Mouse (Mus musculus) limb, embryonic 13.5 days (tissue): ENCODE measurements at regions not wholly inside any gene's neighbourhood (a gene's known extent, or its start where the extent isn't known, plus 50 kb on each side); places are given as distances from the start of the nearest gene placed in this dataset.

Source experiments
- ATAC-seq: fragments of 200-750 bp; cut with Nextera tagmentation; 2 replicates; pipeline ENCODE4 v1.8.0; 2017; ENCODE audit warnings: low read depth, moderate number of reproducible peaks, moderate TSS enrichment; ENCODE audit not compliant: low FRiP score
- H3K27ac ChIP-seq: fragments of 300-500 bp; sonication (generic); 2 replicates; pipeline ENCODE4 v1.5.1; 2015; ENCODE audit warnings: inconsistent platforms, mild to moderate bottlenecking, moderate library complexity
- H3K27me3 ChIP-seq: fragments of 300-500 bp; sonication (generic); 2 replicates; pipeline ENCODE4 v1.6.1; 2015; ENCODE audit warnings: mild to moderate bottlenecking, inconsistent platforms
- H3K36me3 ChIP-seq: fragments of 300-500 bp; sonication (generic); 2 replicates; pipeline ENCODE4 v1.6.1; 2015; ENCODE audit warnings: inconsistent platforms, mild to moderate bottlenecking, moderate library complexity
- H3K4me1 ChIP-seq: fragments of 300-500 bp; sonication (generic); 2 replicates; pipeline ENCODE4 v1.6.1; 2015; ENCODE audit warnings: inconsistent platforms
- H3K4me2 ChIP-seq: fragments of 300-500 bp; sonication (generic); replicated peaks from 2 replicates; pipeline ENCODE4 v1.6.1; 2015; ENCODE audit warnings: inconsistent platforms, mild to moderate bottlenecking, moderate library complexity
- H3K4me3 ChIP-seq: fragments of 300-500 bp; sonication (generic); 2 replicates; pipeline ENCODE4 v1.5.1; 2015; ENCODE audit warnings: moderate library complexity, mild to moderate bottlenecking, inconsistent platforms
- H3K9ac ChIP-seq: fragments of 300-500 bp; sonication (generic); 2 replicates; pipeline ENCODE4 v1.6.1; 2015; ENCODE audit warnings: mild to moderate bottlenecking, inconsistent platforms
- H3K9me3 ChIP-seq: fragments of 300-500 bp; sonication (generic); 2 replicates; pipeline ENCODE4 v1.6.1; 2016; ENCODE audit warnings: inconsistent platforms
- WGBS: fragments of 180-500 bp; shearing (Covaris S2); methylation state at CpG from one replicate; pipeline ENCODE4 v1.1.7; 2015; 5-methylcytosine and 5-hydroxymethylcytosine counted together

DNA sequence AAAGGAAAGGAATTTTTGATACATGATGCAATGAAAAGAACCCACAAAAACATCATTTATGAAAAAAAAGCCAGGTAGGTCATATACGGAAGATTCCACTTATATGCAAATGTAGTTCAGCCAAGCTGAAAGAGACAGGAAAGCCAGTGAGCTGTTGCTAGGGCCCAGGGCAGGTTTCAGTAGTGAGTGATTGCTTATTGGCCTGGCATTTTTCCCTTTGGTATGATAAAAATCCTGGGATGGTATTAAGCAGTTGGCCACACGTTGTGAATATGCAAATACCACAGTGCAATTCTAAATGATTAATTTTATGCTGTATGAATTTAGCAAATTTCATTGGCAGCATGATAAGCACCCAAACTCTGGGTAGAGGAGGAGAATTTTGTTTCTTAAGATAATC, 57.3 kb upstream of the Gm9972 start:
- Histone ChIP-seq H3K9ac (no peak overlapping the region), H3K36me3 (no peaks in the 10 kb centered on the region), H3K27ac (no peak overlapping the region), H3K4me3 (no peak overlapping the region), H3K27me3 (no peaks in the 10 kb centered on the region), H3K4me1 (no peaks in the 10 kb centered on the region), H3K4me2 (no peak overlapping the region), H3K9me3 (no peaks in the 10 kb centered on the region)
- no peak for ATAC-seq
- 66% methylated on average over 2 of the region's 2 CpGs for WGBS
